Mouse (Mus musculus) Patski (cell line): ENCODE data around the gene Egfl7. TPM values are rescaled to one million over a fixed set of nuclear protein-coding genes. Genes with fewer than 3 reads are reported as not detected.

ENCODE experiments used
- ATAC-seq: fragments of 100-300 bp; one replicate; pipeline ENCODE4 v1.8.0; 2021
- CTCF ChIA-PET: fragments of 350-600 bp; sonication (Branson Sonifier 250); formaldehyde crosslinking; loops from one replicate; lab custom pipeline; 2022; ENCODE audit warnings: inconsistent platforms; lab: Charles Lee
- POLR2A ChIA-PET: fragments of 350-600 bp; sonication (Branson Sonifier 250); formaldehyde crosslinking; loops from one replicate; lab custom pipeline; 2022; ENCODE audit warnings: antibody characterized with exemption, inconsistent platforms; lab: Charles Lee
- DNase-seq: peaks from one replicate; pipeline ENCODE4 v3.0.0-alpha.2; 2011; ENCODE audit warnings: low read depth, low spot score
- H3K27me3 ChIP-seq: fragments of 371-371 bp; one replicate; pipeline ENCODE4 v1.5.1; 2021
- CTCF ChIP-seq: fragments of 100-300 bp; IDR thresholded peaks from one replicate; pipeline ENCODE4 v1.5.1; 2021
- in situ Hi-C: fragments of 300-500 bp; cut with MboI; formaldehyde crosslinking; loops from 3 replicates; pipeline ENCODE4 v1.11.1; 2018; ENCODE audit warnings: low pct_unique_long_range_greater_than_20kb, mixed read lengths
- polyA plus RNA-seq: library from polyadenylated mRNA; unstranded; gene quantifications from one replicate; pipeline ENCODE4 v1.2.3, GENCODE M21; 2021

Egfl7 gene
- polyA plus RNA-seq, 1 experiment from 2014 or later, result 9.4 TPM

DNA sequence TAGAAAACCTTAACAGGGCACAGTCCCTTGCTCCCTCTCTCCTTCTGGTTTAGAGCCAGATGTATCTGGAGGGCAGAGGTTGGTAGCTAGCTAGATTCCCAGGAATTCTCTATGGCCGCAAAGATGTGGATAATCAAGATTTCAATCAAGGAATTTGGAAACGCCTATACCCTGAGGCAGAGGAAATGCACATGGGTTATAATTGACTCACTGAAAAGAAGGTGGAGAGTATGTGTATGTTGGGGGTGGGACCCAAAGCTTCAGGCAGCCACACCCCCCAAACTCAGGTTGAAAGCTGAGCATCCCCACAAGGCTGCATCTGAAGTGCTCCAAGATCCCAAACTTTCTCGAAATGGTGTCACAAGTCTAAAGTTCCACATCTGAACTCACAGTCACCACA, 18.6 kb downstream of the Egfl7 start:
- TF ChIP-seq CTCF, result no peak
- ATAC-seq (no peak), DNase-seq (no peak)
- H3K27me3 ChIP-seq, result no peaks in the 10 kb centered on the region
- in situ Hi-C loops, result no loop called here
- ChIA-PET POLR2A (no interaction called here), CTCF (interaction anchor here (1.1 kb wide), 1 partner anchor 42 kb away, joined by 3 read pairs; no protein-coding TSS in a partner anchor)

DNA sequence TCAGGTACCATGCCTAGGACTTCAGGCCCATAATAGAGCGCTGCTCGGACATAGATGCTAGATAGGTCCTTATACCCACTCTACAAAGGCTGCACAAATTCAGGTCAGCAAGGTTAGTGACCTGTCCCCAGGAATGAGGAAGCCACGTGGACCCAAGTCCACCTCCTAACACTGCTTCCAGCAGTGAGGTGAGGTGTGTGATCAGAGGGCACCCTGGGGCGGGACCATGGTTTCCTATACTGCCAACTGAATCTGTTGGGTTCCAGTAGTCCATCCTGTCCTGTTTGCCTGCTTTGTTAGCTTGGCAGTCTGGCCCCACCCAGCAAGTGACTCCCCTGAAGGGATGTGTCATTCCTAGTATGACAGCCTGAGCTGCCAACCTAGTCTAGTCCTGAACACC, 20.2 kb downstream of the Egfl7 start:
- H3K27me3 ChIP-seq, result no peaks in the 10 kb centered on the region
- ChIA-PET POLR2A (no interaction called here), CTCF (no interaction called here)
- no peak for TF ChIP-seq CTCF
- no peak for DNase-seq
- ATAC-seq, result no peak
- in situ Hi-C loops, result no loop called here

DNA sequence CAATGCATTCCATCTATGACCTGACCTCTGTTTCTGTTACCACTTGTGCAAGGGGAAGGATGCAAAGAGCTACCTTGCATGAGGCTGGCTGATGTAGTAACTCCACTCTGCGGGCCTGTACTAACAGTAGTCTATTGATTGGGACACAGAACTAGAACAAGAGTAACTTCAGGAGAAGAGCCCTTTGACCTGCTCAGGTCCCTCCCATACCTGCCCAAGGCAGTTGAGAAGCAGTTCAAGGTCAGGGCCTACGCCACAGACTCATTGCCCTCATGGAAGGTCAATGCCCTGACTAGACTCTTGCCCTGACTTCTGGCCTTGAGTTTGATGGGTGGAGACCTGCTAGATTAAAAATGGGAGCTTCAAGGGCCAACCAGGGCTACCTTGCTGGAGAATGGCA, 20.9 kb downstream of the Egfl7 start:
- no peaks in the 10 kb centered on the region for H3K27me3 ChIP-seq
- TF ChIP-seq CTCF, result no peak
- DNase-seq (no peak), ATAC-seq (no peak)
- in situ Hi-C loops, result no loop called here
- ChIA-PET POLR2A (no interaction called here), CTCF (no interaction called here)

DNA sequence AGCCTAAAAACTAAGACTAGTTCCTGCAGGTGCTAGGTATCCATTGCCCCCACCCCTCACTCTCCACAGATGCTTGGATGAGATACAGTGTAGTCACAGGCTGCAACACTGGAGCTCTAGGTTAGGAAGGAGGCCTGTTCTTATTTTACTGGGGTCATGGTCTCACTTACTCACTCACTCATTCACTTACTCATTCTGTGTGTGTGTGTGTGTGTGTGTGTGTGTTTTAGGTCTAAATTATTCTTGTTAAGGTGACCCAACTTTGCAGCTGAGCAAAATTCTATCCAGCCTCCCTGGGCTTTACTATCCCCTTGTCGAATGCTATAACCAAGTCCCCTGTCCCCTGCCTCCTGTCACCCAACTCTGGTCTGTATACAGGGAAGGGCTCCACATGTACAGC, 21.8 kb downstream of the Egfl7 start:
- H3K27me3 ChIP-seq, result no peaks in the 10 kb centered on the region
- POLR2A ChIA-PET, result no interaction called here
- CTCF ChIA-PET, result no interaction called here
- in situ Hi-C loops, result no loop called here
- DNase-seq (no peak), ATAC-seq (no peak)
- no peak for TF ChIP-seq CTCF

DNA sequence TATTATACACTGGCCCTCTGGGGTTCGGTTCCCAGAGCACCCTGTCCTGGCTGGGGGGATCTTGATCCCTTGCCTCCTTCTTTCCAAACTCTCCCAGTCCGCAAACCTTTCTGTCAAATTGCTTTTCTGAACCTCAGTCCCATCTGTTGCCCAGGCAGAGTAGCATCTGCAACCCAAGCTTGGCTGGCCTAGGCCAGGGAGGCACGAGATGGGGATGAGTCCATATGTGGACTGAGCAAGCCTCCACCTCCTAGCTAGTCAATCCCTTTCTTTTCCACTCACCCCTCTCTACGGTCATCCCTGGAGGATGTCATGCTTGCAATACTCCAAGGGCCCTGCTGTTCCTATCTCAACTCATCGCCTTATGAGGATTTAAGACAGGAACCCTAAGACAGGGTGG, 22.8 kb downstream of the Egfl7 start:
- DNase-seq (no peak), ATAC-seq (no peak)
- POLR2A ChIA-PET, result no interaction called here
- in situ Hi-C loops, result no loop called here
- no peak for TF ChIP-seq CTCF
- H3K27me3 ChIP-seq, result no peaks in the 10 kb centered on the region
- CTCF ChIA-PET, result no interaction called here

DNA sequence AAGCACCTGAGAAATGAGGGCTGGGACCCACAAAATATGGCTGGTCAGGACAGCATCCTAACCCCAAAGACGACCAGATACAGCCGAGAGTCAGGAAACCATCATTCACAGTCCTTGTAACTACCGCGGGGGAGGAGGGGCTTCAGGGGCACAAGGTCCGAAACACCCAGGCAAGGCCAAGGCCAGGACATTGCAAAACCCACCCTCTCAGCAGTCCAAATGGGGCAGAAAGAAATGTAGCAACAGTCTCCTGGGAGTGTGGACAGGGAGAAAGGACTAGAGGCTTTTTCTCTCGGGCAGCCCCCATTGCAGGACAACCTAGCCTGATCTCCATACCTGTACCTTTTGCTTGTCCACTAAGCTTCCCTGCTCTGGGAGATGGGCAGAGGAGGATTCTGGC, 23.3 kb downstream of the Egfl7 start:
- H3K27me3 ChIP-seq, result no peaks in the 10 kb centered on the region
- ChIA-PET POLR2A (interaction anchor here (1.2 to 1.6 kb wide), 2 partner anchors 11 to 25 kb away, joined by 3 to 4 read pairs; partner anchors contain the start of gene Fam69b), CTCF (interaction anchor here (1.6 kb wide), 1 partner anchor 37 kb away, joined by 5 read pairs; no protein-coding TSS in a partner anchor)
- ATAC-seq (no peak), DNase-seq (no peak)
- in situ Hi-C loops, result no loop called here
- no peak for TF ChIP-seq CTCF

DNA sequence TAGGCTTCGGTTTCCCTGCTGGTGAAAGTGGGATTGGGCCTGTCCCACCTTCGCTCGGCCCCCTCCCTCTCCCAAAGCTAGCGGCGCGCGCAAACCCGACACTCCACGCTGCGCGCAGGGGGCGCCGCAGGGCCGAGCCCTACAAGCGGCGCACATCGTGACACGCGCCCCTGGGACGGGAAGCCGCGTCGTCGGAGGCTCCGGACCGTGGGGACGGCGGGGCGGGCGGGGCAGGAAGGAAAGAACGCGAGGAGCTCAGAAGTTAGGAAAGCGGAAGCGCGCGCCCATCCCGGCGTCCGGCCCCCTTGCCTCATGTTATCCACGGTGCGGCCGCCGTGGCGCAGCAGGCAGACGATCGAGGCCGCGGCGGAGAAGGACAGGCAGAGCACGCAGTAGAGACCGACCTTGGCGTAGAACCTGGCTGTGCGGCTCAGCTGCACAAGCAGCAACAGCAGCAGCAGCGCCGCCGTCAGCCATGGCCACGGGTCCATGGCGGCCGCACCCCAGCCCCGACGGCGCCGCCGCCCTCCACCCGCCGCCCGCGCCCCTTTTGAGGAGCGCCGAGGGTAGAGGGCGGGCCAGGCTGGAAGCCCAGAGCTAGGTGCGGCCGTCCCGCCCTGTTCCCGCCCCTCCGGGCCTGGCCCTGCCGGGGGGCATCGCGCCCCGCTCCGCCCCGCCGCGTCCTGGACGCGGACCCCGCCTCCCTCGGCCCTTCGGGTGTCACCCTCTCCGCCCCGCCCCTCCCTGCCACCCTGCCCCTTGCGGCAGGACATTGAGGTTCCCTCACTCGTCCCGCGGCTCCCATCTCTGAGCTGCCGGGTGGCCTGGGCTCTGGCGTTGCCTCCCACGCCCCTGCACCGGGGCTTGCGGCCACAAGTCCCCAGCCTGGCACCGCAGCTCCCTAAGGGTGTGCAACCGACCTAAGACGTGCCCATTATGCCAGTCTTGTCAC, 24.2 kb downstream of the Egfl7 start, which contains the start of gene Agpat2:
TSS of gene Agpat2 (minus strand) at position 698 of the 952 bp plus-strand sequence.
- H3K27me3 ChIP-seq, result no peaks in the 10 kb centered on the region
- CTCF ChIA-PET, result interaction anchor here (1.6 kb wide), 1 partner anchor 37 kb away, joined by 5 read pairs; no protein-coding TSS in a partner anchor

DNA sequence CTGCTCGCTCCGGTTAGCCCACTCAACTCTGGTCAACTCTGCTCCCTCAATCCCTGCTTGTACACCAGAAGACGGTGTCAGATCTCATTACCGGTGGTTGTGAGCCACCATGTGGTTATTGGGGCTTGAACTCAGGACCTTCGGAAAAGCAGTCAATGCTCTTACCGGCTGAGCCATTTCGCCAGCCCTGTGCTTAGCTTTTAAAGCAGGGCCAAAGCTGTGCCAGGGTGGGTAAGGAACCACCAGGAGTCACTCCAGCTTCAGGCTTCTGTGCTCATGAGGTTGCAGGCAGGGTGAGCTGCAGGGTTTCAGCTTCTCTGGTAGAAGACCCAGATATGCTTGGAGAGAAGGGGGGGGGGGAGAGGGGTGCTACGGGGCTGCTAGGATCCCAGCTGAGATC, 25.5 kb downstream of the Egfl7 start:
- no peaks in the 10 kb centered on the region for H3K27me3 ChIP-seq
- CTCF ChIA-PET, result interaction anchor here (1.1 kb wide), 1 partner anchor 35 kb away, joined by 3 read pairs; no protein-coding TSS in a partner anchor
- no peak for DNase-seq
- in situ Hi-C loops, result no loop called here
- no peak for TF ChIP-seq CTCF
- POLR2A ChIA-PET, result interaction anchor here (1.4 kb wide), 1 partner anchor 21 kb away, joined by 3 read pairs; no protein-coding TSS in a partner anchor
- no peak for ATAC-seq

More for the DNA sequence above, 24.2 kb downstream of the Egfl7 start, which contains the start of gene Agpat2:
- no peak for TF ChIP-seq CTCF
- no peak for DNase-seq
- peak; percentile 60 for ATAC-seq
- POLR2A ChIA-PET, result interaction anchor here (0.7 to 1.6 kb wide), 8 partner anchors 9 to 37 kb away, joined by 3 to 4 read pairs (median 3); partner anchors contain the start of gene Fam69b
- in situ Hi-C loops, result no loop called here

DNA sequence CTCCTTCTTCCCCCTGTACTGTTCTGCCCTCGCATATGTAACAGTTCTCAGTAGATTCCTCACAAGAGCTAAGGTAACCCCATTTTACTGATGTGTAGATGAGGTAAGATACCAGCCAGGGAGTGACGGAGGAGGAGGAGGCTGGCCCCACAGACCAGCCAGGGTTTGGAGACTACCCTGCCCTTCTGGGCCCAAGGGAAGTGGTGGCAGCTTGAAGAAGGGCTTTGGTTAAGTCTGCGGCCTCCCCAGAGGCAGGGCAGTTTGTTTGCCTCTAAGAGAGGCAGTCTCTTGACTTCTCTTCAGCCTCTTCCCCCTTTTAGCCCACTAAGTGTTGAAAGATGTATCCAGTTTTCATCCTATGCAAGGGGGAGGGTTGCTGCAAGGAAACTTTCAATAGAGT, 26.8 kb downstream of the Egfl7 start:
- CTCF ChIA-PET, result no interaction called here
- no peak for TF ChIP-seq CTCF
- ATAC-seq (no peak), DNase-seq (no peak)
- no peaks in the 10 kb centered on the region for H3K27me3 ChIP-seq
- POLR2A ChIA-PET, result no interaction called here
- in situ Hi-C loops, result no loop called here

DNA sequence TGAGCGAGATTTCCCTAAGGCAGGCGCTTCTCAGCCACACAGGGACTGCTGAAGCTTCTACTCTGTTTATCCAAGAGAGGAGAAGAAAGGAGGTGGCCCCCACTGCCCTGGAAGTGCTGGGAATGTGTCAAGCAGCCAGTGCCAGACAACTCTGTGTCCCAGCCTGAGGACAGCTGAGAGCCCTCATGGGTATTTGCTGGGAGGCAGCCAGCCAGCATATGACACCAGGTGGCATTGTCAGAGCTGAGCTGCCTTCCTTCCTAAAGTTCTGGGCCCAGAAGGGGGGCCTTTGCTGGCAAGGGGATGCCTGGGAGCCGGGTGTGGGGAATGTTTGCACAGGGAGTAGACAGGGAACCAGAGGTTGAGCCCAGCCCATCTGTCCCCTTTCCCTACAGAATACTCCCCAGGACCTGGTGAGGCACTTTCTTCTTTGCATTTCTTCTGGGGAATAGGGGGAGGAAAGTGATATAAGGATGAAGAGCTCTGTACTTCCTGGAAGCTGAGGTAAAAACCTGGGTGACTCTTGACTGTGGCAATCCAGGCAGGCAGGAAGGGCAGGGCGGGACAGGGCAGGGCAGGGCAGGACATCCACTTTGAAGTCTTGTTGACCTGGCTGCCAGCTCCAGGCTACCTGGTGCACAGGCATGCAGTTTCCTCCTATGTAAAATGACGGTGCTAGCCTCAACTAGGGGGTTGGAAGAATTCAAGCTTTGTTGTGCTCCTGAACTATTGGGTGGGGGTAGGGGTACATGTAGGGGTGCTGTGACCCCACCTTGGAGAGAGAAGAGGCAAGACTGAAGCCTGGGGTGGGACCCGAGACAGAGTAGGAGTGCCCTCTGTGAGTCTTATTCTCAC, 27.5 kb downstream of the Egfl7 start:
- in situ Hi-C loops, result no loop called here
- ChIA-PET POLR2A (no interaction called here), CTCF (no interaction called here)
- DNase-seq (no peak), ATAC-seq (no peak)
- TF ChIP-seq CTCF, result no peak
- no peaks in the 10 kb centered on the region for H3K27me3 ChIP-seq
